Mouse (Mus musculus): ENCODE measurements at regions not wholly inside any gene's neighbourhood (a gene's known extent, or its start where the extent isn't known, plus 50 kb on each side); places are given as distances from the start of the nearest gene placed in this dataset.

DNA sequence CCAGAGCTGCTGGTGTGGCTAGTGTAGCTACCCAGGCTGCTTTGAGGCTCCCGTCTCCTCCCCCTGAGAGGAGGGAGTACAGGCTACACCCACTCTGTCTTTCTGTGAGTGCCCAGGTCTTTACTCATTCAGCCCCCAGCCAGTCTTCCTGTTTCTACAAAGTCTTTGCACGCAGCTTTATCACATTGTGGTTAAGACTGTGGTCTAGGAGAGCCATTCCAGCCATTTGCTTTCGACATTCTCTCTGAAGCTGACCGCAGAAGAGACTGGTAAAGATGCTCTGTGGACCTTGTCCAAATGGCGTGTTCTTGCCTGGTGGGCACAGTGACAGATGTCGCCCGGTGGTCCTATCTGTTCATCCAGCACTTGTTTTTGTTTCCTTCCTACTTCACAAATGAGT, 62.0 kb downstream of the Tpra1 start:
- no peak for DNase-seq (ENCODE audit: low spot score)

DNA sequence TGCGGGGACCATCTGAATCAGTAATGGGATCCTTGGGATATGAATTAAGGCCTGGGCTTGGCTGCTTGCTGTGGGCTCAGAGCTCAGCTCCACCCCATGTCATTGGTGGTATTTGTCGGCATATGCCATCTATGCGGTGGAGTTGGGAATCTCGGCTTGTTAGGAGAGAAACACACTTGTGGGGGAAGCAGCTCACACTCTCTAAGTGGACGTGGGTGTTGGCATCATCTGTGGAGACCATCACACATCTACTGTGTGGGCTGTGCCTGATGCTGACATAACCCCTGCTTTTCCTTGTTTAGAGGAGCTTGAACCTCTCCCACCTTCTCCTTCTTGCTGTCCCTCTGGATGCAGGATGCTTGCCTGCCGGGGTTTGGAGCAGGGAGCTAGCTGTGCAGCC, 62.9 kb downstream of the Tpra1 start:
- DNase-seq (ENCODE audit: low spot score), result no peak

DNA sequence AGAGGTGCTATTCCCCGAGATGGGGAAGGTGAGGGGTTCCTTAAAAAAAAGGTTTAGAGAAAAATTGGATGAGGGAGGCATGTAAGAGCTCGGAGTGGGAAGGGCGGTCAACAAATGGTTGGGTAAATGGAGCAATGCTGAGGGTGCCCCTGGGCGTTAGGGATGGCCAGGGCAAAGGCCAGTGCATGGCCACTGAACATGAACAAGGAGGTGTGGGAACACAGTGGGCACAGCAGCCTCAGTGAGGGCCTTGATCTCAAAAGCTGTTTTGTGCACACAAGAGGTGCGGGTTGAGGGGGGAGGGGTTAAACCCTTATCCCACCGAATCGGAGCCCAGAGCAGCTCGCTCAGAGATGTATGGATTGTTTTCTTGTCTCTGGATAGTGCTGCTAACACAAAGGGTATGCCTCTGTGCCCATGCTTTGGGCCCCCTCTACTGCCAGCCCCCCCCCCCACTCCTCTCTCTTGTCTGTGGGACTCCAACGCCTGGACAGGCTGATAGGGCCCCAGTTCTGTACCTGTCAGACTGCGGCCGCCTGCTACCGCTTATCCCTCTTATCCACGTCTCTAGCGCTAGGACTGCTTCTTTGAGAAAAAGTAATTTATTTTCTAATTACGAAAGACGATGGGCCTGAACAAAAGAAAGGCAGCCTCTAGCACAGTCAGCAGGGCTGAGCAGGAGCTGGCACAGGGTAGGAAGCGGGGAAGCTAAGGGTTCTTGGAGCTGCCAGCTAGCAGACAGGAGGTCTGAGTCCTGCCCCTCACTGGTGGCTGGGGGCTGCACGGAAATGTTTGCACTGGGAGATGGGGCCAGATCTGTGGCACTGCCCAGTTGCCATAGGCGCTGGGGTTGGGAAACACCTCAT, 63.5 kb downstream of the Tpra1 start:
- no peak for DNase-seq (ENCODE audit: low spot score)

DNA sequence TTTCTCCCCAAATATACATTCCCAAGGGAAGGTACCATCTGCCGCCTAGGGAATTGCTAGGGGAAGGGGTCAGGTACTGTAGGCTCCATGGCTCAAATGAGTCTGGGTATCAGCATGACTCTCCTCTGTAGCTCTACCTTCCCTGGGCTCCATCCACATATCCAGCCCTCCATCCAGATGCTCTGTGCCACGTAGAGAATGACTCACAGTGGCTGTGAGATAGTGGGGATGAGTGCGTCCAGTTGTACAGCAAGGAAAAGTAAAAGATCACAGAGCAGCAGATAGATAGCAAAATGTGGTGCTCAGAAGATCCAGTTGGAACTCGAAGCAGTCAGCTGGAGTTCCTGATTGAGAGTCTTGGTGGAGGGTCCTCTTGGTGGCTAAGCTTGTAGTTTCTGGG, 64.5 kb downstream of the Tpra1 start:
- no peak for DNase-seq (ENCODE audit: low spot score)

DNA sequence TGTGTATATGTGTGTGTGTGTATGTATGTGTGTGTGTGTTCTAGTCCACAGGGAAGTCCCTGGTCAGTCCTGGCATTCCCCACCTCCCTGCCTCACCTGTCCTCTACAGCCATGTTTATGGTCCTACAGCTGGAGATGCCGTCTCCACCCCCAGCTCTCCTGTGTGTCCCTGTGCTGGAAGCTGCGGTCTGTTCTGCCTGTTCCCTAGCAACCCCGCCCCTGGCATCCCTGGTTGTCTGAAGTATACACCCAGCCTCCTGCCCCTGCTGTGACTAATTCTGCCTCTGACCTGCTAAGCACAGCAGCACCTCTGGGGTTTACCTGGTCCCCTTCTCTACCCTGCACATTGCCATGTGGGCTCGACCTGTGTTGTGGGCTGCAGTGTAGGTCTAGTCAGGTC, 66.8 kb downstream of the Tpra1 start:
- DNase-seq (ENCODE audit: low spot score), result no peak

DNA sequence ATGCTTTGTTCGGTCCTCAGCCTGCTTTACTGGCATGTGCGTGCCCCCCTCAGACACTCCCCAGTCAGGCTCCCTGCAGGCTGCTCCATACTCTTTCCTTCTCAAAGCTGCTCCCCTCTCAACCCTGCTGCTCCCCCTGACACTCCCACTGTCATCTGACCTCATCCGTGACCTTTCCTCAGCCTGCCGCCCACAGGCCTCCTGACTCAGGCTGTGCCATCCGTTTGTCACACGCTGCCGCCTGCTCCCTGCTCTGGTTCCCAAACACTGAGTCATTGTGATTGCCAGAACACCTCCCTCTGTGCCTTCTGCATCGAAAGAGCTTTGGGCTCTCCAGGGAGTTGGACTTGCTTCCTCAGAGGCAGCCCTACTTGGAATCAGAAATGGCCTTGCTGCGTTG, 69.7 kb downstream of the Tpra1 start:
- peak; percentile 67 for DNase-seq (ENCODE audit: low spot score)

DNA sequence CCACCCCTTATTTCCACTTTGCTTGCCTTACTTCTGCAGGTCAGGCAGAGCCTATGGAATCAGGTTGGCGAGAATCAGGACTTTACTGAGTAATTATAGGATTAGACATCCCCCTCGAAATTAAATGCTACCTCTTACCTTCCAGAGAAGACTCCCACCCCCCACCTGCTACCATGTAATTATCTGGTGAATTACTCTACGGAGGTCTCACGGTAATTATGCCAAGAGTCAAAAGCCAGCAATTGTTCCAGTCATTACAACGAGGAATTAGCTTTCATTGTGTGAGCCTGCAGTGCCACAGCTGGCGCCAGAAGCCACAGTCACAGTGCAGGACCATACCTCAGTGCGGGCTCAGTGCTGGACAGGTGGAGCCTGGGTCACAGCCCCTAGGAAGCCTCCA, 72.4 kb downstream of the Tpra1 start:
- DNase-seq (ENCODE audit: low spot score), result no peak

DNA sequence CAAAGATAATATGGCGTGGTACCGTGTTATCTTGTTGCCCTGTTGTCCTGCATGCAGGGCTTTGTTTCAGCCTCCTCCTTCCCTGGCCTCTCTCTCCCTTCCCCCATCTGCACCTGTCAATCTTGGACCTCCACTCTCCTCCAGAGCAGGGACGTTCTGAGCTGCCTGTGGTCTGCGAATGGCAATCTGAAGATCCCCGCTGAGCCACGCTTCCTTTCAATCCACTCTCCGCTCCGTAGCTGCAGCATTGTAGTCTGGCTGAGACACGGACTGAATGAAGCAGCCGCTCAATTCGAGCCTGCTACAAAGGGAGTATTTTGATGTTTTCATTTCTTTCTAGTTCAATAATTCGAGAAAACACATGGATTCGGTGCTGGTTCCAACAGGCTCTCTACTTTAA, 74.5 kb downstream of the Tpra1 start:
- peak; percentile 65 for DNase-seq (ENCODE audit: low spot score)

DNA sequence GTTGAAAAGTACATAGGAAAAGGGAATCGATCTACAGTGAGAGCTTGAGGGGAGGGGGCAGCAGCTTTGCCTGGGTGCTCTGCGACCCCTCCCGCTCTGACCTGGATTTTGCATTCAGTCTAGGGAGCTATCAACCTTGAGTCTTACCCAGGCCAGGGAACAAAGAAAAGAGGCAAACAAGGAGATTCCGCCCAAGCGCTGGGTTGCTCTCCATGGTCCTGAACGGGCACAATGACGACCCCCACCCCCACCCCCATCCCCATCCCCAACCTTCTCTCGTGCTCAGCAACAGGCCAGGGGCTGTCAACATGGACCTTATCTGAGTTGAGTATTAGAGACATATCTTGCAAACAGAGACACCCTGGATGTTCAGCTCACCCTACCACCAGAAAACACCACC, 74.9 kb downstream of the Tpra1 start:
- DNase-seq (ENCODE audit: low spot score), result peak; percentile 68

DNA sequence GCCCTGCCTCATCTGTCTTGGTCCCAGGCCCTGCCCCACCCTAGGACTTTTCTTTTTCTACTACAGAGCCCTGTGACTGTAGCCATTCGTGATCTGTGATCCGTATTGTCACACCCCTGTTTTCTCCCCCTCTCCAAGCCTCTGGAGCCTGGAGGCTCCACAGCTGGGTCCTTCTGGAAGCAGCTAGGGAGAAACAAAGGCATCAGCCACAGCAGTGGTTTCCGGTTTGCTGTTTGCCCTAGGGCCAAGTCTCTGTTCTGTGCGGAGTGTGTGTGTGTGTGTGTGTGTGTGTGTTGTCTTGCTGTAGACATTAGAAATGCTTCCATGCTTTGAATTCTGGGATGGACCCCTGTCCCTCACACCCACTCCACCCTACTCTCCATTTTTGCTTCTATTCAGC, 76.9 kb downstream of the Tpra1 start:
- DNase-seq (ENCODE audit: low spot score), result no peak

DNA sequence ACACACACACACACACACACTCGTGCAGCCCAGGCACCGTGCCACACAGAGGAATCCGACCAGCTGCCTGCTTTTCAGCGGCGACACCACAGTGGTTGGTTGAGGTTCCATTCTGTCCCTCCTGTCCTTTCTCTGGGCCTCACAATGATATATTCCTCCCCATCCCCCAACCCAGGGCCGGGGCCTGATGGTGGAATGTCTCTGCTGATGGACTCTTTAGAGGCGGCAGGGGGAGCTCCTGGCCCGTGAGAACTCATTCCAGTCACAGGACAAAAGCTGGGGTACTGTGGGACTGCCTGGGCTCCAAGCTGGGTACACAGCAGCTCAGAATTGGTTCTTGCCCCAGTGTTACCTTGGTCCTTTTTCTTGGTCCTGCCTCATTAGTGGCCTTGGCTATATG, 78.1 kb downstream of the Tpra1 start:
- peak; percentile 92 for DNase-seq (ENCODE audit: low spot score)

DNA sequence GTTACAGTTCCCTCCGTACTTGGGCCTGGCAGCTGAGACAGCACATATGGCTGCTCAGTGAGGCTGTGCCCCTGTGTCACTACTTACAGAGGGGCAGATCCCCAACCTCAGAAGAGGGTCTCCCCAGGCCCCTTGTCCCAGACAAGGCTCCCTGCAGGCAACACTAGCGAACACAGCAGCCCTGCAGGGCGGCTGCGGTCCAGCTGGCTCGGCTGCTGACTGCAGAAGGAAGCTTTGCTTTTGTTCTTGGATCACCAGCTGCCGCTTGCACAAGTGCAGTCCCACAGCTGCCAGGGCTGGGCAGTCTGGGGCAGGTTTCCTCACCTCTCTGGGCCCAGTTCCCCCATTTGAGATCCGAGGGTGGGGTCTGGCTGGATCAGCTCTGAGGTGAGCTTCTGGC, 79.5 kb downstream of the Tpra1 start:
- peak; percentile 53 for DNase-seq (ENCODE audit: low spot score)

DNA sequence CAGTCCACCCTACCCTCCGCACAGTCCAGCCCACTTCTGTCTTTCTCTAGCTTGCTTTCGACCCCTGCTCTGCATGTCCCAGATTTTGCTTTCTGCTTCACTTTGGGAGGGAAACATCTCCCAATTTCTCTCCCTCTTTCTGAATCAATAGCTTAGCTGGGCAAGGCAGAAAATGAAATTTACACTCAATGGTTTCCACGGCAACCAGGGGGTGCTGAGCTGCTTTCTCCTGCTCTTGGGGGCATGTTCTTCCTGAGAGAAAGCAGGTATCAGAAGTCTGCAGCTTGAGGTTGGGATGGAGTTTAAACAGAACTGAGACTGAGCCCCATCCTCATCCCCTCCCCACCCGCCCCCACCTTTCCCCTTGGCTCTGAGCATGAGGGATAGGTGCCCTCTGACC, 82.1 kb downstream of the Tpra1 start:
- DNase-seq (ENCODE audit: low spot score), result no peak

DNA sequence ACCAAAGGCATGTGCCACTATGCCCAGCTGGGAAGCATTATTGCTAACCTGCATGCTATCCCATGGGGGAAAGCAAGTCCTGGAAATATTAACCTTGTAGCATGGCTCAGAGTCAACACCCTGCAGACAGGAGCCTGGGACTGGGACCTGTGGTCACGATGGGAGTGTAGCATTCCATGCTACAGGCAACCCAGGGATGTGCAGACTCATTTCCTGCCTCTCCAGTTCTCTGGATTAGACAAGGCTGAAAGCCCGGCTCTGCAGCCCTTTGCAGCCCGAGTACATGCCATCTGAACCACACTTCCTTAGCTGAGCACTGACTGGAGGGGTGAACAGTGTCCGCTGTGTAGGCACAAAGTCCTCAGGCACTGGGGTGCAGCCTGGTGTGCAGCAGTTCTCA, 82.8 kb downstream of the Tpra1 start:
- DNase-seq (ENCODE audit: low spot score), result no peak

DNA sequence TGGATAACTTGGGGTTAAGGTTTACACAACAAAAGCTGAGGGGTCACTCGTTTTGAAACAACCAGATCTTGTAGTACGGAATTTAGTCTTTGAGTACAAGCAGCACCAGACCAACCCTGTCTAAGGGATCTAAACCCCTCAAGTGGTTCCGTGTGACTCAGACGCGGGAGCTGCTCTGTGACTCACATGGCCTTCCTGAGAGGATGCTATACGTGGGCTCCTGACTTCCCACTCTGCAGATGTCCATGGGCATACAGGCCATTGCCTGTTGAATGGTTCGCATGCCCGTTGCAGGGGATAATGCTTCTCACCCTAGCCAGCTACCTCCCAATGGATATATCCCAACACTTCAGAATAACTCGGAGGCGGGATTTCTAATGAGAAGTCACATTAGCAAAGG, 86.5 kb downstream of the Tpra1 start:
- no peak for DNase-seq (ENCODE audit: low spot score)

DNA sequence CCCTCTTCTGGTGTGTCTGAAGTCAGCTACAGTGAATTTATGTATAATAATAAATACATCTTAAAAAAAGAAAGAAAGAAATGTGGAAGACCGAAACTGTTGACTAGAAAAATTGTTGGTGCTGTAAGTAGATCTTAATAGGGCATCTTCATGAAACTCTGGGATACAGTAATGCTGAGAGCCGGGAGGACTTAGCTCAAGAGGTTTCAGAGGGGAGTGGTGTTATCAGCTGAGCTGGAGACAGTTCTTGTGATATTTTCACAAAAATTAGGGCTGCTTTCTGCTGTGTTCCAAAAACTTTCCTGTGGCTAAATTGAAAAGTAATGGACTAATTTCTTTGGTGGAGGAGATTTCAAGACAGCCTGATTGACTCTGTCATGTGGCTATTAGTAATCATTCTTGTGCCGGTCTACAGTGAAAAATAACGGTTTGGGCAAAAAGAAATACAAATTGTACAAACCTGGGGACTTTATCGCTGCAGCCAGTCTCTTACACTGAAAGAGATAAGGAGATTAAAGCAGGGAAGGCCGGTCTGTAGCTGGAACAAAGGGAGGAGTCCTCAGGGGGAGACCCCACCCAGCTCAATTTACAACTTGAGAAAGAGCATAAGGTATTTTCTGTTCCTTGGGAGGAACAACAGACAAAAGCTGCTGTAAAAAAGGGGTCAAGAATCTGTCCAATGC, 87.7 kb downstream of the Tpra1 start:
- DNase-seq (ENCODE audit: low spot score), result no peak

DNA sequence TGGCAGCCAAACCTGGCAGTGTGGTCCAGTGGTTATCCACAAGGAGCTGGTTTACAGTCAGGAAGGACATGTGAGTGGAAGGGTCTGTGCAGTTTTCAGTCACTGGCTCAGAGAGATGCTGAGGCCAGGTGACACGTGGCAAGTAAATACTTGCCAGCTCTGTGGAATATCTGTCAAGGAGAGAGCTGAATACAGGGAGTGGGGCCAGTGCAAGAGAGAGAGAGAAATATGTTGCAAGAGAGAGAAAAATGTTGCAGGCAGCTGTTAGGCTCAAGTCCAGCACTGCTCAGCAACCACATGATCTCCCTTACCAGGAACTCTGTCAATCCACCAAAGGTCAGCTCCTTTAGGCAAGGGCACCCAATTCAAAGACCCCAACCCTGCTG, 88.2 kb downstream of the Tpra1 start:
- DNase-seq (ENCODE audit: low spot score), result no peak

DNA sequence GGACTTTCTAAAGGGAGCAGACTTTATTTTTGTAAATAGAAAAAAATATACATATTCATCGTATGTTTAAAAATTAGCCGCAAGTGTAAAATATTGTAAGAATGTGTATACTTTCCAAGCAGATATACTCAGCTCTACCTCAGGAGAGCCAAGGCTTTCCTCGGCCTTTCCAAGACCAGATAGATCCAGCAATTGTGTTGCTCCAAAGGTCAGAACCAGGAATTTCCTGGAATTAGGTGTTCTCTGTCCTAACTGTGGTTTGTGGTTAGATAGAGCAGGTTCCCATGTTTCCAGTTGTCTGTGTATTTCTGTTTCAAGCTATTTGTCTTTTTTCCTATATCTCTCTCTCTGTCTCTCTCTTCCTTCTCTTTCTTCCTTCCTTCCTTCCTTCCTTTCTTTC, 93.0 kb downstream of the Tpra1 start:
- no peak for DNase-seq (ENCODE audit: low spot score)

DNA sequence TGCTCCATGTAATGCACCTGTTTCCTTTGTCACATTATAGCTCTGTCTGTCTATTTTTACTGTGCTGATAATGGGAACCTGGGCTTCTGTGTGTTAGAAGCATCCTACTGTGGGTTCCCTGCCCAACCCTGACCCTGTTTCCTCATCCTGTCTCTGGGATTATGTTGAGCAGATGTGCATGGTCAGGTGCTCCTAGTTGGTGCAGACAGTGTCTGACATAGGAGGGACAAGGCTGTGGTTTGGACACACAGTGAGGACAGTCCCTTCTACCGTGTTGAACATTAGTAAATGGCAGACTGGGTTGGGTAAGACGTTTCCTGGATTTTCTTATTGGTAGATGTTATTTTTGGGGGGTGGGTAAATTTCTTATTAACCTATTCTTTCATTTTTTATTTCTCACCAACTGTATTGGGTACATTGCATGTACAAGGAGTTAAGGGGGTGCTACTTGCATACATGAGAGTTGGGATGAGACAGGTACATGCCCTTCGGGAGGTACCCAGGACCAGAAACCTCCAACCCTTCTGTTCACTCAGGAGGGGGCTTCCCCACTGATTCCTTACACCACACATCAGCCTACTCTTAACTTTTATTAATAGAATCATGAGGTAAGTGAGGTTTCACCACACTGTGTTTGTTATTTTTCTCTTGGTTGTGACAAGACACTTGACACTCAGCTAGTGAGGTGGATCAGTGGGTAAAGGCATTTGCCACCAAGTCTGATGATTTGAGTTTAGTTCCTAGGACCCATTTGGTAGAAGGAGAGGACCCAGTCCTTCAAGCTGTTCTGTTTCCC, 97.1 kb downstream of the Tpra1 start:
- no peak for DNase-seq (ENCODE audit: low spot score)

DNA sequence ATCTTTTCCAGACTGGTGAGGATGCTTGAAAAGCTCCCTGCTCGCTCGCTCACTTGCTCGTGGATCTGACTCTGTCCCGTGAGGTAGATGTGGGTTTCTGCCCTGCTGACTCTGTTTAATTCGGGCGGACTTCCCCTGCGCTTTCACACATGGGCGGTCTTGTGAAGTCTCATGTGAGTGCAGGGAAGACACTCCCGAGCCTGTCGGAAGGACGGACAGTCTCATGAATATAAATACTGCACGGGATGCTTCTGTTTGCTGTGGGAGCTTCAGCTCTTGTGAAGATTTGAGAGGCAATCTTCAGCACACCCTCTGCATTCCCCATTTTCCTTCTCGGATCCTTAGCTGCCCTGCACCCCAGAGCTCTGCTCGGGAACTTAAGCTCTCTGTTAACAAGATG, 98.3 kb downstream of the Tpra1 start:
- no peak for DNase-seq (ENCODE audit: low spot score)

DNA sequence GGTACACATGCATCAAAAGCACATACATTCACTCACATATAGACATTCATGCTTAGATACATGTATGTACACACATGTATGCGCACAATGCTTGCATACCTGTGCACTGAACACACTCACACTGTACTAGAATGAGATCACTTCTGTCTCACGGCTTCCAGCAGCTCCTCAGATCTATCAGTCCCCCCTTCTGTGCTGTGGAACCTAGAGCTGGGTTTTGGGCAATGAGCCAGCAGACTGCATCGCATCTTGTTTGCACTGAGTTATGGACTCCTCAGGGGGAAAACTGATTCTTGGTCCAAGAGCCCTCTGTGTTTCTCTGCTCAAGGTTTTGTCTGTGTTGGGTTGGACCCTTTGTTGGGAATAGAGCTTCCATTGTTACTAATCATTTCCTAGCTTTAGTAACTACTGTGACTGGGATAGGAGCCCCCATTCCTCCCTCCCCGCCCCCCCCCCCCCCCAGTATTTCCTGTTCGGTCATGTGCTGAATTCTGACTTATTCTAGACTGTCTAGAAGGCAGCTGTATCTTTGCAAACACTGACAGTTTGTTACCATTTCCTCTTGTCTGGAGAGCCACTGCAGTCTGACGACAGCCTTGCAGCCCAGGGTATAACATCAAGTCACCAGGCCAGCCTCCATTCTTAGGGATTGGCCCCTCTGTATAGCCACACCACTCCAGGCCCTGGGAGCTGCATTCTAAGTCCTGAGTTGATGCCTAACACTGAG, 101.3 kb downstream of the Tpra1 start:
- no peak for DNase-seq (ENCODE audit: low spot score)

DNA sequence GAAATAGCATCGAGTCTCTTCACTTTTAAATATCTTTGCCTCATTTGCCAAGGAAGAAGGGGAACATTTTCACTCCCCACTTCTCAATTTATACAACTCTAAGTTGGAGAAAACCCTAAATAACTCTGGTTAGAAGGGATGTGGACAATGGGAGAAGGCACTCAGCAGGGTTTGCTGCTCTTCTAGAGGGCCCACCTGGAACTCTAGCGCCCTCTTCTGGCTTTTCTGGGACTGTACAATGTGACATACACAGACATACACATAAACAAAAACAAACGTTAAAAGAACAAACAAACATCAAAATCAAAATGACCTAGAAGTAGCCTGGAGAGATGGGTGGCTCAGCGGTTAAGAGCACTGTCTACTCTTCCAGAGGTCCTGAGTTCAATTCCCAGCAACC, 103.0 kb downstream of the Tpra1 start:
- DNase-seq (ENCODE audit: low spot score), result no peak
